Mouse (Mus musculus): Measurements from ENCODE around the gene Mfsd13b. TPM values are rescaled to one million over a fixed set of nuclear protein-coding genes. Genes with fewer than 3 reads are reported as not detected.
A peak's percentile ranks its signal among the peaks of the same experiment; 100 is the strongest.
"Not testable (repeated sequence)": the region's sequence is repeated elsewhere in the genome, so short reads cannot be mapped to it uniquely, and the experiment has no call there.

Mfsd13b gene
- polyA plus RNA-seq, 1 experiment from 2014 or later = 0.17 TPM

DNA sequence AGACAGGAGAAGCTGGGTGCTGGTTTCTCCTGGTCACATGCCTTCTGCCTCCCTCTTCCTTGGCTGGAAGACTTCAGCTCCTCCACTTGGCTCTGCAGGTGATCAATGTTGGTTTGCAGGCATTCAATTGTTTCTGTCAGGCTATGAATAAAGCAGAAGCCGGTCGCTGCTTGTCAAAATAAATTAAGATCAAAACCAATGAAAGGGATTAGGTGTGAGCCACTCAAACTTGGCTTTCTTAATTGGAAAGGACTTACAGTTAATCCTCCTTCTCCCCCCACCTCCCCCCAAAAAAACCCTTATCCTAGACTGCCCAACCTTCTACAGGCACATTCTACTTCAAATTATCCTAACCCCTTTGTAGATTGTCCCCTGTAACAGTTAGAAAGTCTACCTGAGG lies 22.2 kb upstream of the Mfsd13b start:
- ATAC-seq (ENCODE audit: insufficient number of reproducible peaks, low FRiP score, low TSS enrichment, low read depth) = no peak

DNA sequence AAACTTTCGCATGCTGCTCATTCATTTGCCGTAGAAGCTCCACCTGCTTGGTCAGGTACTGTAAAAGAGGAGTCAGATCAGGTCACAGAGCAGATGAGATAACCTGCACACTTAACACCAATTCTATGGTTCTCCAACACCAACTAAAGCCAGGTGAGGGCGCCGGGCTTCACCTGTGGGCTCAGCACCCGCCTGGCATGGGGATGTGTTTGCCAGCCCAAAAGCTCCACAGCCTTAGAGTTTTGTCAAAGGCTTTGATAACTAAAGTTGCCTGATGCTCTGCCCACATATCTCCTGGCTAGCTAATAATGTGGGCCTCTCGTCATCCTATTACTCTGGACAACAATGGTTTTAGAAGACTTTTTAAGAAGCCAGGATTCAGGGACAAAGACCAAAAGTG lies 21.7 kb upstream of the Mfsd13b start:
- 83% methylated on average over 6 of the region's 6 CpGs for WGBS
- Histone ChIP-seq H3K36me3 (peaks cover 46% of the 10 kb centered on the region), H3K4me3 (replicated peaks) (no peak overlapping the region), H3K9me3 (replicated peaks) (no peaks in the 10 kb centered on the region), H3K27me3 (no peaks in the 10 kb centered on the region), H3K27ac (replicated peaks) (no peak overlapping the region), H3K4me1 (no peaks in the 10 kb centered on the region), H3K4me2 (replicated peaks) (no peak overlapping the region), H3K9ac (no peak overlapping the region)
- no peak for ATAC-seq (ENCODE audit: insufficient number of reproducible peaks, low FRiP score, low TSS enrichment, low read depth)

More for the DNA sequence above, 22.2 kb upstream of the Mfsd13b start:
- H3K27me3 ChIP-seq = no peaks in the 10 kb centered on the region
- H3K4me3 ChIP-seq (replicated peaks) = no peak overlapping the region
- no peak overlapping the region for H3K9ac ChIP-seq
- H3K36me3 ChIP-seq = peaks cover 46% of the 10 kb centered on the region
- no peak overlapping the region for H3K27ac ChIP-seq (replicated peaks)
- H3K4me2 ChIP-seq (replicated peaks) = no peak overlapping the region
- H3K4me1 ChIP-seq = no peaks in the 10 kb centered on the region
- WGBS = 74% methylated on average over 2 of the region's 2 CpGs
- no peaks in the 10 kb centered on the region for H3K9me3 ChIP-seq (replicated peaks)

DNA sequence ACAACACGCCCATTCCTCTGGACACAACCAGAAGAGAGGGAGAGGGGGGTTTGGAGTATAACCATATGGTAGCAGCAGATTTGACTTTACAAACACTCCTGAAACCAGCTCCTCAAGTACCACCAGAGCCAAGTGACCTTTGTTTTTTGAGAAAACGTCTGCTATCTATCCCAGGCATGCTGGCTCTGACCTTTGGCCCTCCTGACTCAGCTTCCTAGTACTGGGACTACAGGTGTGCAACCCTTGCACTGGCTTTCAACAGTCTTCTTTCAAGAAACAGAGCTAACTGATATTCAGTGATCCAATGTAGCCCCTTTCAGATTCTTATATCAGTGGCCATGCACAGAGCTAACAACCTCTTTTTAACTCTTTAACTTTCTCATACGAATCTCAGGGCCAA lies 20.4 kb upstream of the Mfsd13b start:
- Histone ChIP-seq H3K36me3 (peaks cover 41% of the 10 kb centered on the region), H3K4me2 (replicated peaks) (no peak overlapping the region), H3K27ac (replicated peaks) (no peak overlapping the region), H3K27me3 (no peaks in the 10 kb centered on the region), H3K9me3 (replicated peaks) (no peaks in the 10 kb centered on the region), H3K4me3 (replicated peaks) (no peak overlapping the region), H3K9ac (no peak overlapping the region), H3K4me1 (no peaks in the 10 kb centered on the region)
- 61% methylated on average over 3 of the region's 3 CpGs for WGBS
- no peak for ATAC-seq (ENCODE audit: insufficient number of reproducible peaks, low FRiP score, low TSS enrichment, low read depth)

DNA sequence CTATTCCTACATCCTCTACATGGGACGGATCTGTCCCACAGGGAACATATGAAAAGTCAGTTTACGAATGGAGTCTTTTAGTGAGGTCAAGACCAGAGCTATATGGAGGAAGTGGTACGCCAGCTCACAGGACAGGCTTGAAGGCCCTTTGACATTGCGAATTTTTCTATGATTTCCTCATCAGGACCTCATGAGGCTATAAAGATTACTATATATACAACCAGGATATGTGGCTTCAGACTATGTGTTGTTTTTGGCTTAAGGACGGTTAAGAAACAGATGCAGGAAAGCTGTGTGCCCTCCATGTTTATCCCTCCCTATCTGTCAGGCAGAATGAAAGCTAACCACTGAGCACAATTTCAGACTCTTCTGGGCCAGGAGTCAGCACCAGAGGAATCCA lies 19.2 kb upstream of the Mfsd13b start:
- no peak for ATAC-seq (ENCODE audit: insufficient number of reproducible peaks, low FRiP score, low TSS enrichment, low read depth)
- H3K27ac ChIP-seq (replicated peaks) = no peak overlapping the region
- H3K4me2 ChIP-seq (replicated peaks) = no peak overlapping the region
- no peak overlapping the region for H3K4me3 ChIP-seq (replicated peaks)
- peaks cover 28% of the 10 kb centered on the region for H3K36me3 ChIP-seq
- H3K9me3 ChIP-seq (replicated peaks) = no peaks in the 10 kb centered on the region
- no peaks in the 10 kb centered on the region for H3K4me1 ChIP-seq
- 86% methylated on average over 5 of the region's 5 CpGs for WGBS
- no peak overlapping the region for H3K9ac ChIP-seq
- H3K27me3 ChIP-seq = no peaks in the 10 kb centered on the region

DNA sequence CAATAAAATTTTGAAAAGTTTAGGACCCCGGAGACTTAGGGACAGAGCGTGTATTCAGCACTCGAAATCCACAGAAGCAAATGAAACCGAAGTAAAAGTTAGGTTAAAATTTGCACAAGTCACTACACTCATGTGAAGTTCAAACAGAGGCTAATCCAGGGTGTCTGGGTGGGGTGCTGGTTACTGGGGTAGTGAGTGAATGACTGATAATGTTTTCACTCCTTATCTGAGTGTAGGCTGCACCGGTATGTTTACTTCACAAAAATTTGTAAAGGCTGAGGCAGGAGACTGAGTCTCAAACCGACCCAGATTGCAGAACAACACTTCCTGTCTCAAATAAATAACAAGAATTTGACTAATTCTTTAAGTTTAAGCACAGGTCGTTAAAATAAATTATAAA lies 13.1 kb upstream of the Mfsd13b start:
- Histone ChIP-seq H3K4me2 (replicated peaks) (no peak overlapping the region), H3K4me1 (no peaks in the 10 kb centered on the region), H3K4me3 (replicated peaks) (no peak overlapping the region), H3K9ac (no peak overlapping the region), H3K27ac (replicated peaks) (no peak overlapping the region), H3K36me3 (0 out of 2 replicates have a peak, but pooled peaks cover 6% of the 10 kb centered on the region), H3K27me3 (no peaks in the 10 kb centered on the region), H3K9me3 (replicated peaks) (no peaks in the 10 kb centered on the region)
- ATAC-seq (ENCODE audit: insufficient number of reproducible peaks, low FRiP score, low TSS enrichment, low read depth) = no peak; the same call in 1 of the 2 replicates
- WGBS = 86% methylated on average over 7 of the region's 7 CpGs

DNA sequence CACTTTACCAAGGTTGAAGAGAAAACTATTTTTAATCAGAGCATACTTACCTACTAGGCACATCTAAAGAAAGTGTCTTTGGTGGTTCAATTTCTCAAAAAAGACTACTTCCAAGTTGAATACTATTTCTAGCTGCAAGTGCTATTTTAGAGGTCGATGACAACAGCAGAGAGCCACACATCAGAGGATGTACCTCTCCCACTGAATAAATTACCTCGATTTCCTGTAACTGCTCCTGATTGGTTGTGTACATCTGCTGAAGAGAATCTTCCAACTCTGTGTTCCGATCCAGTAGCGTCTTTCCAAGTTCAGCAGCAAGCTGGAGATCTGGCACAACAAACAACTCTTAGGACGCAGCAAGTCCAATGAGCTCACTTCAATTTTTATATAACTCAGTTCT lies 12.2 kb upstream of the Mfsd13b start:
- H3K4me3 ChIP-seq (replicated peaks) = no peak overlapping the region
- H3K27ac ChIP-seq (replicated peaks) = no peak overlapping the region
- no peak for ATAC-seq (ENCODE audit: insufficient number of reproducible peaks, low FRiP score, low TSS enrichment, low read depth)
- H3K4me1 ChIP-seq = no peaks in the 10 kb centered on the region
- WGBS = 75% methylated on average over 5 of the region's 5 CpGs
- no peaks in the 10 kb centered on the region for H3K27me3 ChIP-seq
- H3K4me2 ChIP-seq (replicated peaks) = no peak overlapping the region
- 0 out of 2 replicates have a peak, but pooled peaks cover 6% of the 10 kb centered on the region for H3K36me3 ChIP-seq
- H3K9me3 ChIP-seq (replicated peaks) = no peaks in the 10 kb centered on the region
- H3K9ac ChIP-seq = no peak overlapping the region

DNA sequence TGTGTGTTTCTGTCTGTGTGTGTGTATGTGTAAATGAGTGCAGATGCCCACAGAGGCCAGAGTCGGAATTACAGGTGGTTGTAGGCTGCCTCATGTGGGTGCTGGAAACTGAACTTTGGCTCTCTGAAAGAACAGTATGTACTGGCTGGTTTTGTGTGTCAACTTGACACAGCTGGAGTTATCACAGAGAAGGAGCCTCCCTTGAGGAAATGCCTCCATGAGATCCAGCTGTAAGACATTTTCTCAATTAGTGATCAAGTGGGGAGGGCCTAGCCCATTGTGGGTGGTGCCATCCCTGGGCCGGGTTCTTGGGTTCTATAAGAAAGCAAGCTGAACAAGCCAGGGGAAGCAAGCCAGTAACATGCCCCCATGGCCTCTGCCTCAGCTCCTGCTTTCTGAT lies 9.8 kb upstream of the Mfsd13b start:
- H3K27me3 ChIP-seq; H3K9me3 ChIP-seq (replicated peaks); H3K4me2 ChIP-seq (replicated peaks); H3K36me3 ChIP-seq; H3K4me1 ChIP-seq; H3K4me3 ChIP-seq (replicated peaks); ATAC-seq (ENCODE audit: insufficient number of reproducible peaks, low FRiP score, low TSS enrichment, low read depth); H3K9ac ChIP-seq; H3K27ac ChIP-seq (replicated peaks): not testable (repeated sequence)
- WGBS = 46% methylated on average over 2 of the region's 2 CpGs

DNA sequence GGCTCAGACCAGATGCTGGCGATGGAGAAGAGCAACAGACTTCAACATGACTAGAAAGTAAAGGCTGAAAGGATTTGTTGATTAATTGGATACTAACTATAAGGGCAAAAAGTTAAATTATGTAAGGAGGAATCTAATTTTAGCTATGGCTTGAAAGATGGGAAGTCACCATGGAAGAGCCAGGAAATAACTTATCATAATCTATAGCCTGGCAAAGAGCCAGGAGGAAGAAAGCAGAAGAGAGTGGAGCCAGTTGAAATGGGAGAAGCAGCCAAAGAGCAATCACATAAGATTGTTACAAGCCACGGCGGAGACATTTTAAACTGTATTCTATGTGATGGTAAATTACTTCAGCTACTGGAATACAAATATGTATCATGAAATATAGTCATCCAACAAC lies 8.3 kb upstream of the Mfsd13b start:
- Histone ChIP-seq H3K36me3 (0 out of 2 replicates have a peak, but pooled peaks cover 4% of the 10 kb centered on the region), H3K27ac (replicated peaks) (no peak overlapping the region), H3K9me3 (replicated peaks) (no peaks in the 10 kb centered on the region), H3K4me2 (replicated peaks) (no peak overlapping the region), H3K9ac (no peak overlapping the region), H3K27me3 (no peaks in the 10 kb centered on the region), H3K4me1 (peaks cover 16% of the 10 kb centered on the region), H3K4me3 (replicated peaks) (no peak overlapping the region)
- no peak for ATAC-seq (ENCODE audit: insufficient number of reproducible peaks, low FRiP score, low TSS enrichment, low read depth)
- WGBS = 73% methylated on average over 3 of the region's 3 CpGs

DNA sequence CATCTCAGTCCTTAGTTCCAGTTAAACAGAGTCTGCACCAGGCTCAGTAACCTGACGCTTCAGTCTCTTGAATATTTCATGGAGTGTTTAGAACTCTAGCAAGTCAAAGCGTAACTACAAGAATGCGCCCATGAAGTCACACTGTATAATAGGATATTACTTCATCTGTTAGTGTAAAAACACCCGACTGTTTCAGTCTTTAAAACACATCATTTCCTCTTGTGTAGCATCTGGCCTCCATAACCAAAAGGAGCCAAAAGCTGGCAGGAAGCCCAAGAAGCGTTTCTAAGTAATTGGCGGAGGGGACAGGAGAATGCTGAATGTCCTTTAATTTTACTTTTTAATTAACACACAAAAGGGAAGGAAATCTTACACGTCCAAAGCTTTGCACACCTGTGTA lies 5.2 kb upstream of the Mfsd13b start:
- Histone ChIP-seq H3K36me3 (no peaks in the 10 kb centered on the region), H3K4me2 (replicated peaks) (no peak overlapping the region), H3K27ac (replicated peaks) (0 out of 2 replicates have a peak overlapping the region, but pooled peaks have one; percentile 44), H3K4me3 (replicated peaks) (no peak overlapping the region), H3K27me3 (no peaks in the 10 kb centered on the region), H3K4me1 (peaks cover 22% of the 10 kb centered on the region), H3K9ac (no peak overlapping the region), H3K9me3 (replicated peaks) (no peaks in the 10 kb centered on the region)
- WGBS = 25% methylated on average over 7 of the region's 7 CpGs
- no peak for ATAC-seq (ENCODE audit: insufficient number of reproducible peaks, low FRiP score, low TSS enrichment, low read depth)

DNA sequence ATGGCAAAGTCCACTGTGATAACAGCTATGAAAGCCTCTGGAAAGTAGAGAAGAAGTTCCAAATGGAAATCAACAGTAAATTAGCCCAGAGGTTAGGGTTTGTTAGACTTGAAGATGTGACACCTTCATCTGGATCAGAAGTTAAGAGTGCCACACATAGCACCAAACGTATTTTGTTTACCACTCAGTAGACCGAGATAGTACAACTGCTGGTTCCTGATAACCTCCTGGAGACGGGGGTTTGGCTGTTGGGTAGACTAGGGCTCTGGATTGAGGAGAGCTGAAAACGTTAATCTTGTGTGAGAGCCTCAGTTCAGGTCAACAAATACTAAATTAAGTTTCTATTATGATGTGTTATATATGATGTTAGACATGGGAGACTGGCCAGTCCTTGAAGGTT lies 2.3 kb upstream of the Mfsd13b start:
- Histone ChIP-seq H3K4me2 (replicated peaks) (no peak overlapping the region), H3K9ac (no peak overlapping the region), H3K4me3 (replicated peaks) (no peak overlapping the region), H3K36me3 (no peaks in the 10 kb centered on the region), H3K9me3 (replicated peaks) (no peaks in the 10 kb centered on the region), H3K27me3 (no peaks in the 10 kb centered on the region), H3K27ac (replicated peaks) (no peak overlapping the region), H3K4me1 (peaks cover 26% of the 10 kb centered on the region)
- 88% methylated on average over 4 of the region's 4 CpGs for WGBS
- no peak for ATAC-seq (ENCODE audit: insufficient number of reproducible peaks, low FRiP score, low TSS enrichment, low read depth)

DNA sequence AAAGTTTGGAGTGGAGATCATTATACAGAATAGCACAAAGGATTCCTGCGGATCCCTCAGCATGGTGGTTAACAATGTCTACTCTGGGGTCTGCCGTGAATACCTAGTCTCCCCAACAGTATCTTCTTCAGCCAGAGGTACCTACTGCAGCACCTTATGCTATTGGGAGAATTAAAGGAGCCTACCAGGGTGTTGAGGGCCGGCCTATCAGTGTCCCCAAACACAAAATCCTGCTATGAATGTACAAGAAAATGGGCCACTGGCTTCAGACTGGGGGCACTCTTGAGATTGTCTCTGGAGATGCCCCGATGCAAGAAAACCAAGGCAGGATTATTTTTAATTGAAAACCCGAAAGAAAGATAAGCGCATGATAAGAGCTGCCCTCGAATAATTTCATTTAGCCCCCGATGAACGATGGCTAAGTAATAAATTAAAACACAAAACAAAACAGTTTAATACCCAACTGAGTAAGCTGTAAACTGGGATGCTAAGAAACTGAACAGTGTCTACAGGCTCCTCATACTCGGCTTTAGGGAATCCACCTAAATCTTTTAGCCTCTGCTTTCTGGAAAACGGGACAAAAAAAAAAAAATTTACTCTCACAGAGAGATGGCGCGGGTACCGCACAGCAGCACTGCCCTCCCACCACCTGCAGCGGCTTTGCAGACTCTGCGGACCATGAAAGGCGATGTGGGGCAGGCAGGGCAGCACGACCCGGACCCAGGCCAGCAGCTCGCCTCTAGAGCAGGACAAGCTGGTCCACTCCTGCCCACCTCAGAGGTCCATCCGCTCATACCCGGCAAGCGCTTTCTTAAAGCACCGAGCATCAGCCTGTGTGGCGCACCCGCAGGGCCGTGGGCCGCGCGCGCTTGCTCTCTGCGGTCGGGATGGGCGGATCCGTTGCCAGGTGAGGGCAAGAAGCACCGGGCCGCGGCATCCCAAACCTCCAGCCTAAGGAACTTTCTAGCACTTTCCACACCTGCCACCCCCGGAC lies 1.1 kb upstream of the Mfsd13b start:
- Histone ChIP-seq H3K4me2 (replicated peaks) (peak overlapping the region; percentile 74), H3K9me3 (replicated peaks) (no peaks in the 10 kb centered on the region), H3K36me3 (no peaks in the 10 kb centered on the region), H3K27me3 (no peaks in the 10 kb centered on the region), H3K27ac (replicated peaks) (peak overlapping the region; percentile 79; the same call in 1 of the 2 replicates), H3K9ac (peak overlapping the region; percentile 84), H3K4me1 (peaks cover 26% of the 10 kb centered on the region), H3K4me3 (replicated peaks) (peak overlapping the region; percentile 97)
- peak; percentile 36 for ATAC-seq (ENCODE audit: insufficient number of reproducible peaks, low FRiP score, low TSS enrichment, low read depth)
- WGBS = 5% methylated on average over 39 of the region's 39 CpGs

Data from embryonic facial prominence, embryonic 15.5 days (tissue).